Mouse (Mus musculus) small intestine, adult 2 months (tissue): ENCODE data around the gene Fbxo47. TPM values are rescaled to one million over a fixed set of nuclear protein-coding genes. Genes with fewer than 3 reads are reported as not detected.
A peak's percentile ranks its signal among the peaks of the same experiment; 100 is the strongest.

Experiments used
- H3K27ac ChIP-seq: fragments of 200-500 bp; 2 replicates; pipeline ENCODE4 v1.5.1; 2012; ENCODE audit warnings: low read depth, low read length, control low read depth, inconsistent platforms; ENCODE audit not compliant: insufficient read depth
- H3K27me3 ChIP-seq: fragments of 200-500 bp; 2 replicates; pipeline ENCODE4 v1.6.1; 2012; ENCODE audit warnings: mild to moderate bottlenecking, moderate library complexity, low read length, inconsistent platforms; ENCODE audit not compliant: control insufficient read depth, insufficient read depth
- H3K36me3 ChIP-seq: fragments of 200-500 bp; 2 replicates; pipeline ENCODE4 v1.6.1; 2012; ENCODE audit warnings: mild to moderate bottlenecking, low read length, control low read depth, inconsistent platforms; ENCODE audit not compliant: control insufficient read depth, insufficient read depth
- H3K4me1 ChIP-seq: fragments of 200-500 bp; 2 replicates; pipeline ENCODE4 v1.6.1; 2012; ENCODE audit warnings: low read length, inconsistent platforms, mixed read lengths; ENCODE audit not compliant: control insufficient read depth, insufficient read depth, insufficient read length
- H3K4me3 ChIP-seq: fragments of 200-500 bp; 2 replicates; pipeline ENCODE4 v1.5.1; 2012; ENCODE audit warnings: low read depth, mild to moderate bottlenecking, control low read depth, inconsistent platforms, low read length, moderate library complexity
- CTCF ChIP-seq: fragments of 200-500 bp; IDR thresholded peaks from 2 replicates; pipeline ENCODE4 v1.5.1; 2012; ENCODE audit warnings: low read depth, mild to moderate bottlenecking, control low read depth, inconsistent platforms, low read length, moderate library complexity, mixed read lengths; ENCODE audit not compliant: insufficient replicate concordance, insufficient read length; ENCODE audit errors: extremely low read depth
- POLR2A ChIP-seq: fragments of 200-500 bp; IDR thresholded peaks from 2 replicates; pipeline ENCODE4 v1.6.1; 2012; ENCODE audit warnings: low read depth, mild to moderate bottlenecking, control low read depth, inconsistent platforms, low read length, moderate library complexity
- WGBS: fragments of 180-500 bp; shearing (Covaris S2); methylation state at CpG from one replicate; pipeline ENCODE4 v1.1.7; 2018; 5-methylcytosine and 5-hydroxymethylcytosine counted together
- polyA plus RNA-seq: library from polyadenylated mRNA; depleted of rRNA; stranded (reverse); fragments of >200 nt; gene quantifications from 2 replicates; pipeline ENCODE4 v1.2.3, GENCODE M21; 2012; rRNA removed

Fbxo47 gene
- not detected in 2 replicates for polyA plus RNA-seq

DNA sequence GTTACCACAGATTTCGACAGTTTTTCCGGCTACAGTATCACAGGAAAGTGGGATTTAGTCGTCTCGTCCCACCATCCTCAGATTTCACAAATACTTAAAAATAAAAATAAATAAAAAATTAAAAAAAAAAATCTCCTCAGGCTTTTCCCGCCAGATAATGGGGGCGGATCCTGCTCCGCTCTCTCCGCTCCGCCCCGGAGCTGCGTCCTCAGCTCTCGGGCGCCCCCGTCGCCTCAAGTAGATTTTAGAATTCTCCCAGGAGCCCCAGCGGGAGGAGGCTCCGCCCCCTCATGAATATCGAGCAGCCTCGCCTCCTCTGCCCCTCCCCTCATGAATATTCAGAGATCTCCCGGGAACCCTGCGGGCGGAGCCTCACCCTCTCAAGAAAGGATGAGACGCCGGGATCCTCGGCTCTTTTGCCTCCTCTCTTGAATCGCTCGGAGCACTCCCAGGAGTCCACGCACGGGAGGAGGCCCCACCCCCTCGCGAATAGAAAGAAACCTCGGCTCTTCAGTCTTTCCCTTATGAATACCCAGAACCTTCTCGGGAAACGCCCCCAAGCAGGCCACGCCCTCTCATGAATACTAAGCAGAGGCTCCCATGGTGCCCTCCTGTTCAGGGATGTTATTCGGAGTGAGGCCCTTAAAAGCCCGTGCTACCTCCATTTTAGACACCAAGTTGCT, at the start of gene Fbxo47:
TSS of gene Fbxo47 (minus strand) at position 237 of the 683 bp plus-strand sequence.
- Histone ChIP-seq H3K4me1 (peaks cover 3% of the 10 kb centered on the region; the same call in 1 of the 2 replicates), H3K4me3 (peak within 1 kb of the TSS; percentile 87), H3K27me3 (no peaks in the 10 kb centered on the region), H3K36me3 (no peaks in the 10 kb centered on the region), H3K27ac (peak within 1 kb of the TSS; percentile 95)
- 1% methylated on average over 37 of the region's 37 CpGs for WGBS
- no peak for TF ChIP-seq POLR2A
- TF ChIP-seq CTCF, result peak; percentile 70

DNA sequence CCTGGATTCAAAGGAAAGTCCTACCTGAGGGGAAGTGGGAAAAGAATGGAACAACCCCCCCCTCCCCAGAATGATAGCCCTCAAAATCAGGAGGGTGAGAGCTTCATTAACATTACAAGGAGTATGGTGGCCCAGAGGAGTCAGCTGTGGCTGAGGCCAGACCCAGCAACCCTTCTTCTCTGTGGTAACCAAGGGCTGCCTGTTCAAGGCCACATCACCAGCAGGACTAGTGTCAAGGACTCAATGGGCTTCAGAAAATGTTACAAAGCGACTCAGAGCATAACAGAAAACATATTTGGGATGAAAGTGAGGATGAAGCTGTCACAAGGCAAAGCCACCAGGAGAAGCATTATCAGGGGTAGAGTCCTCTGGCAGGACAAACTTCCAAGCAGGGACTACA, 49.6 kb upstream of the Fbxo47 start:
- H3K36me3 ChIP-seq, result no peaks in the 10 kb centered on the region
- no peak for TF ChIP-seq CTCF
- no peak for TF ChIP-seq POLR2A
- no peak overlapping the region for H3K4me3 ChIP-seq
- no peak overlapping the region for H3K27ac ChIP-seq
- no peaks in the 10 kb centered on the region for H3K27me3 ChIP-seq
- H3K4me1 ChIP-seq, result no peaks in the 10 kb centered on the region
- WGBS, result 68% methylated on average over 1 of the region's 1 CpGs

DNA sequence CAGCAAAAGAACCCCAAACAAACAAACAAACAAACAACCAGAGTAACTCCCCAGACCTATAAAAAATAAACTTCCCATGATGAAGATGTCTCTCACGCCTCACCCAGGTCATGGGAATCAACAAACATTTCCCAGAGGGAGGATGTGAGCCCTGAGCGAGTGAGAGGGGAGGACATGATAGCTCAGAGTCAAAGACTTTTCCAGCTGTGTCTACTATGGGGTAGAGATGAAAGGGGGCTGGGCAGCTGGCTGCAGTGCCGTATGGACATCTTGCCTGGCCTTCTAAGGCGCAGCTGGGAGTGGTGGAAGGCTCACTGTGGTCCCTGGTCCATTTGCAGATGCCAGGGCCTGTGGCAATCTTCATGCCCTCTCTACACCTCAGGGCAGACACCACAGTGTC, 45.0 kb upstream of the Fbxo47 start:
- WGBS, result 71% methylated on average over 4 of the region's 4 CpGs
- Histone ChIP-seq H3K4me3 (no peak overlapping the region), H3K36me3 (no peaks in the 10 kb centered on the region), H3K27me3 (no peaks in the 10 kb centered on the region), H3K4me1 (no peaks in the 10 kb centered on the region), H3K27ac (no peak overlapping the region)
- TF ChIP-seq POLR2A, result no peak
- TF ChIP-seq CTCF, result no peak

DNA sequence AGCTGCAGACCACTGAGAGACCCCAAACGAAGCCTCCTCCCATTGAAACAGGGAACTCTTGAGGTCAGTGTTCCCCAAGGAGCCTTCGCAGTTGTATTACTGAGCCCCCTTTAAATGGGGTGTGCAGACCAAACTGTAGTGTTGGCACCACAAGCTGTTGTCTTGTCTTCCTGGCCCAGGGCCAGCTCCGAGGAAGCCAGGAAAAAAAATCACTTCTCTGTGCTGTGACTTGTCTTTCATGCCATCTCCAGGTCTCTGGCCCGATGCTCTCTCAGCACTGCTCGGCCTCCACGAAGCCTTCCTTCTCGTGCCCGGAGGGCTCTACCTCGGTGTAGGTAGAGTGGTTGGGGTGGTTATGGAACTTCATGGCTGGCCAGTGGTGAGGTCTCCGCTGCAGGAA, 40.3 kb upstream of the Fbxo47 start:
- Histone ChIP-seq H3K4me1 (no peaks in the 10 kb centered on the region), H3K4me3 (no peak overlapping the region), H3K27me3 (no peaks in the 10 kb centered on the region), H3K27ac (no peak overlapping the region), H3K36me3 (no peaks in the 10 kb centered on the region)
- WGBS, result 89% methylated on average over 10 of the region's 10 CpGs
- TF ChIP-seq CTCF, result no peak
- TF ChIP-seq POLR2A, result no peak

DNA sequence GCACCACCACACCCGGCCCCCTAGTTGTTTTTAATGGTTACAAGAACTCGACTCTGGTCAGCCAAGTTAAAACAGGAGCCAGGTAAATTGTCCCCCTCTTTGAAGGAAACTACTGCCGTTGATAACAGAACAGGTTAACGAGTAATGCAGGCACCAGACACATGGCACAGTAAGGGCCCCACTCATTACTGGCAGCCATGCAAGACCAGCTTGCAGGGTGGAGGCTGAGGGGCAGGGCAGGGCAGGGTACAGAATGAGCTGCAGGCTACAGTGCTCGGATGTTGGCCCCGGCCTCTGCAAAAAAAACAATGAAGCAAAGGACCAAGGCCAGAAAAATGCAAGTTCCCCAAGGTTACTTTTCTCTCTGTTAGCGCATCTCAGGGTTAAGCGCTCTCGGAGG, 39.7 kb upstream of the Fbxo47 start:
- WGBS, result 52% methylated on average over 9 of the region's 9 CpGs
- Histone ChIP-seq H3K27ac (no peak overlapping the region), H3K36me3 (no peaks in the 10 kb centered on the region), H3K4me3 (no peak overlapping the region), H3K4me1 (no peaks in the 10 kb centered on the region), H3K27me3 (no peaks in the 10 kb centered on the region)
- no peak for TF ChIP-seq POLR2A
- no peak for TF ChIP-seq CTCF

DNA sequence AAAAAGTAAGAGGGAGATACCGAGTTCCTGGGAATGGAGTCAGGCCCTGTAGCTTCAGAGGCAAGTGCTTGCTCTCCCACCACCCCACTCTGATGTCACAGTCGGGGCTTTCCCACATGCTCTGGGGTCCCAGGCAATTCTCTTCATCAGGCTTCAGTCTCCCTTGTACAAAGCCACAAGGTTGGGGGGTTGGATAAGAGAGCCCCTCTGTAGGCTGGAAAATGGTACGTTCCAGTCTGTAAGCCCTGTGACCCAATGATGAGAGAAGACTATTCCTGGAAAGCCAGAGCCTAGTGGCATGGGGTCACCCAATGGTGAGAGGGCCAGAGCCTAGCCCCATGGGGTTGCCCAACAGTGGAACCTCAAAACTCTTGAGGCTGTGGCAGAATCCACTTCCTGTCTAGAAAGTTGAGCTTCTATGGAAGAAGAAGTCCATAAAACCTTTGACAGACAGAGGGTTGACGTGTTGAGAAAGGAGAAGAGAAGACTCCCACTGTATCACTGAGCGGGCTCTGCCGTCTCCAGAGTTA, 32.1 kb upstream of the Fbxo47 start:
- H3K4me3 ChIP-seq, result no peak overlapping the region
- no peaks in the 10 kb centered on the region for H3K36me3 ChIP-seq
- H3K4me1 ChIP-seq, result no peaks in the 10 kb centered on the region
- 0 out of 2 replicates have a peak, but pooled peaks cover 2% of the 10 kb centered on the region for H3K27me3 ChIP-seq
- TF ChIP-seq POLR2A (no peak), CTCF (no peak)
- H3K27ac ChIP-seq, result no peak overlapping the region
- 91% methylated on average over 6 of the region's 6 CpGs for WGBS

DNA sequence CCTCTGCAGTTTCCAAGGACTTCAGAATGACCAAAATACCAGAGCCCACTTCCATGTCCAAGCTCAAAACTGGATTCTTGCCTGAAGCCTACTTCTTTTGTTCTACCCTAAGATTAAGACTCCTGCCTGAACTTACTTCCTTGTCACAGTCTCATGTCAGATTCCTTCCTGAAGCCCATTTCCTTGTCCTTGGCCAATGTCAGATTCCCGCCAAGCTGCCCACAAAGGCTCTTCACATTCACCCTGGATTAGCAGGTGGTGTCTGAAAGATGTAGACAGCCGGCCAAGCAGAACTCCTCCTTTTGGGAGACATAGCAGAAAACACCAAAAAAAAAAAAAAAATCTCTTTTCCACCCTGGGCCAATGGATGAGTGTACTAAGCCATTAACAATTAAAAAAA, 31.5 kb upstream of the Fbxo47 start:
- no peak overlapping the region for H3K4me3 ChIP-seq
- H3K36me3 ChIP-seq, result no peaks in the 10 kb centered on the region
- no peaks in the 10 kb centered on the region for H3K4me1 ChIP-seq
- TF ChIP-seq CTCF, result no peak
- TF ChIP-seq POLR2A, result no peak
- H3K27ac ChIP-seq, result no peak overlapping the region
- 0 out of 2 replicates have a peak, but pooled peaks cover 2% of the 10 kb centered on the region for H3K27me3 ChIP-seq
- WGBS, result 90% methylated on average over 2 of the region's 2 CpGs

DNA sequence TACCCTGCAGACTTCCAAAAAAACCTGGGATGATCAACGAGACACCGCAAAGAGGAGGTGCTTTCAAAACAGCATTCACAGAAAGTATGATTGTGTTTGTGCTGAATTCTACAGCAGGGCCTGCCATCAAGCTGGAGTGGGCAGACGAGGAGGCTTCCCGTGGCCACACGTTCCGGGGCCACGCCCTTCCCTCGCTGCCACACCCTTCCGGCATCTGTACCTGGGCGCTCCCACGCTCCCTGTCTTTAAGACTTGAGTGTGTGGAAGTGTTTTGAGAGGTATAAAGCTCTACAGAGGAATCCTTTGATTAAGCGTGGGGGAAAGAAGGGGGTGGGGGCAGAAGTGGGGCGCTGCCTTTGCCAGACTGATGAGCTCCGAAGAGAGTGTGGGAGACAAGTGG, 29.2 kb upstream of the Fbxo47 start:
- no peaks in the 10 kb centered on the region for H3K4me1 ChIP-seq
- TF ChIP-seq CTCF, result no peak
- no peak for TF ChIP-seq POLR2A
- no peak overlapping the region for H3K27ac ChIP-seq
- no peaks in the 10 kb centered on the region for H3K36me3 ChIP-seq
- 64% methylated on average over 14 of the region's 14 CpGs for WGBS
- peaks cover 2% of the 10 kb centered on the region; the same call in 1 of the 2 replicates for H3K27me3 ChIP-seq
- H3K4me3 ChIP-seq, result no peak overlapping the region
